Mouse (Mus musculus) adrenal gland, postnatal 4 days (tissue): ENCODE results near the gene Hic2. TPM values are rescaled to one million over a fixed set of nuclear protein-coding genes. Genes with fewer than 3 reads are reported as not detected.

Experiments
- DNase-seq, 2 experiments: peaks; one replicate each; pipeline ENCODE4 v3.0.0; 2021 to 2022; ENCODE audit warnings: low spot score in 2 of 2, mixed read lengths in 2 of 2
- total RNA-seq, 2 experiments: library from RNA; stranded (reverse); gene quantifications; 2 replicates each; pipeline ENCODE4 v1.2.3; 2021

Gene Hic2
- total RNA-seq, 2 experiments from 2014 or later = 5.6 TPM

- no peak for DNase-seq
These were observed 42.3 kb downstream of the Hic2 start, which contains the start of gene Tmem191c for GRCm38 (mm10) chr16:17275721-17276120. Gene Tmem191c, plus strand, starts transcription at chr16:17276077.

GRCm38 (mm10) chr16:17276164-17277151, 43.1 kb downstream of the Hic2 start:
- DNase-seq = peak; percentile 84 to 86

GRCm38 (mm10) chr16:17277342-17278211, 44.2 kb downstream of the Hic2 start:
- DNase-seq = no peak

- no peak for DNase-seq
These were observed 47.1 kb downstream of the Hic2 start for GRCm38 (mm10) chr16:17280471-17280870.

GRCm38 (mm10) chr16:17283151-17283550, 49.8 kb downstream of the Hic2 start:
- DNase-seq = no peak

- no peak for DNase-seq
These were observed 53.7 kb downstream of the Hic2 start for GRCm38 (mm10) chr16:17287103-17287502.

GRCm38 (mm10) chr16:17291016-17291415, 57.6 kb downstream of the Hic2 start:
- no peak for DNase-seq

GRCm38 (mm10) chr16:17292751-17293150, 59.4 kb downstream of the Hic2 start:
- peak; percentile 35 to 60 for DNase-seq

- DNase-seq = no peak
These were observed 67.4 kb downstream of the Hic2 start for GRCm38 (mm10) chr16:17300818-17301217.

- DNase-seq = no peak
These were observed 70.3 kb downstream of the Hic2 start for GRCm38 (mm10) chr16:17303521-17304245.

GRCm38 (mm10) chr16:17307461-17307860, 74.1 kb downstream of the Hic2 start:
- no peak for DNase-seq

GRCm38 (mm10) chr16:17309036-17309435, 75.7 kb downstream of the Hic2 start:
- no peak for DNase-seq

- DNase-seq = no peak
These were observed 79.2 kb downstream of the Hic2 start for GRCm38 (mm10) chr16:17312531-17312930.

Other genes with a start within 250 kb of the Hic2 start
- 10 to 100 TPM; 13.0 to 19.5 TPM for gene Ypel1, start 163.9 kb upstream of the Hic2 start, total RNA-seq
- gene Ppil2, start 122.3 kb upstream of the Hic2 start, total RNA-seq = 100 to 1,000 TPM; 112 to 118 TPM
- 10 to 100 TPM in 1 of 2 experiments, 1 to 10 TPM in 1; 8.4 to 13.1 TPM for gene 2610318N02Rik, start 108.4 kb upstream of the Hic2 start, total RNA-seq
- gene Sdf2l1, start 101.2 kb upstream of the Hic2 start, total RNA-seq = 10 to 100 TPM; 20.4 to 27.5 TPM
- 10 to 100 TPM in 1 of 2 experiments, 1 to 10 TPM in 1; 9.3 to 12.9 TPM for gene Ydjc, start 89.0 kb upstream of the Hic2 start, total RNA-seq
- gene Ccdc116, start 86.3 kb upstream of the Hic2 start, total RNA-seq = 1 to 10 TPM in 1 of 2 experiments, under 1 TPM in 1; 0.73 to 1.1 TPM
- gene Ube2l3, start 30.9 kb upstream of the Hic2 start, total RNA-seq = 100 to 1,000 TPM; 200 to 206 TPM
- gene Rimbp3, start 25.0 kb upstream of the Hic2 start, total RNA-seq = under 1 TPM in 1 of 2 experiments, not detected in 1; 0.22 TPM
- 10 to 100 TPM; 22.9 to 26.7 TPM for gene Tmem191c, start 42.5 kb downstream of the Hic2 start, total RNA-seq
- gene Serpind1, start 97.8 kb downstream of the Hic2 start, total RNA-seq = 10 to 100 TPM in 1 of 2 experiments, 1 to 10 TPM in 1; 2.2 to 52.1 TPM
- 10 to 100 TPM; 22.9 TPM for gene Snap29, start 172.4 kb downstream of the Hic2 start, total RNA-seq
- 10 to 100 TPM; 65.0 to 70.9 TPM for gene Pi4ka, start 172.7 kb downstream of the Hic2 start, total RNA-seq
- gene Crkl, start 218.4 kb downstream of the Hic2 start, total RNA-seq = 10 to 100 TPM; 32.1 to 35.0 TPM